Mouse (Mus musculus): Measurements from ENCODE around the gene Pknox2.

DNA sequence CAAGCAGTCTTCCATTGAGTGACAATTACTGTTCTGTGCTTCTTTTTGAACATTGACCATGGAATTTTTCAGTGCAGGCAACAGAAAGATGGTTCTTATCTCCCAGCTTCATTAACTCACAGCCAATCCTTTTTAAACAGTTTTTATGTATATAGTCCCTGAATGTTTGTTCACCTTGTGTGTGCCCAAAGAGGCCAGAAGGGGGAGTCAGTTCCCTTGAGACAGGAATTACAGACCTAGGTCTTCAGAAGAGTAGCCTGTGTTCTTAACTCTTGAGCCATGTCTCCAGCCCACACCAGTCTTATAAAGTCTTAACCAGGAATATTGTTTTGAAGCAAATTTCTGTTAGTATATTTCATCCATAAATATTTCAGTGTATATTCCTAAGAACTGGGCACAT is 270.4 kb downstream of the Pknox2 start:
- TF ChIP-seq CTCF (IDR thresholded peaks at IDR 0.05; ENCODE audit: control insufficient read depth, insufficient read depth, insufficient replicate concordance, low read depth, low read length) (no peak), POLR2A (IDR thresholded peaks at IDR 0.05; ENCODE audit: control insufficient read depth, low read depth, low read length) (no peak)
